Mouse (Mus musculus): ENCODE results near the gene Tceanc2. TPM values are rescaled to one million over a fixed set of nuclear protein-coding genes. Genes with fewer than 3 reads are reported as not detected.

Gene Tceanc2
- polyA plus RNA-seq, 1 experiment from 2014 or later: 36.3 TPM

GRCm38 (mm10) chr4:107098375-107098774 is 80.5 kb downstream of the Tceanc2 start:
- WGBS: 81% methylated on average over 10 of the region's 10 CpGs
- Histone ChIP-seq H3K9ac (replicated peaks) (no peak overlapping the region), H3K4me2 (no peak overlapping the region), H3K9me3 (replicated peaks) (no peaks in the 10 kb centered on the region), H3K27me3 (replicated peaks) (no peaks in the 10 kb centered on the region), H3K4me3 (replicated peaks) (no peak overlapping the region), H3K27ac (replicated peaks) (no peak overlapping the region), H3K36me3 (no peaks in the 10 kb centered on the region), H3K4me1 (peaks cover 15% of the 10 kb centered on the region)
- ATAC-seq (ENCODE audit: low FRiP score): no peak

GRCm38 (mm10) chr4:107097871-107098270 is 81.0 kb downstream of the Tceanc2 start:
- no peak overlapping the region for H3K4me3 ChIP-seq (replicated peaks)
- no peaks in the 10 kb centered on the region for H3K36me3 ChIP-seq
- no peak overlapping the region for H3K4me2 ChIP-seq
- WGBS: 58% methylated on average over 15 of the region's 15 CpGs
- H3K27me3 ChIP-seq (replicated peaks): no peaks in the 10 kb centered on the region
- H3K27ac ChIP-seq (replicated peaks): no peak overlapping the region
- no peaks in the 10 kb centered on the region for H3K9me3 ChIP-seq (replicated peaks)
- peaks cover 15% of the 10 kb centered on the region for H3K4me1 ChIP-seq
- H3K9ac ChIP-seq (replicated peaks): no peak overlapping the region
- ATAC-seq (ENCODE audit: low FRiP score): no peak

GRCm38 (mm10) chr4:107096841-107097373 is 82.0 kb downstream of the Tceanc2 start, which contains the start of gene Cdcp2:
Gene Cdcp2 (plus strand): TSS chr4:107096891.
- Histone ChIP-seq H3K27me3 (replicated peaks) (no peaks in the 10 kb centered on the region), H3K9me3 (replicated peaks) (no peaks in the 10 kb centered on the region), H3K36me3 (no peaks in the 10 kb centered on the region), H3K4me2 (no peak within 1 kb of the TSS), H3K4me3 (replicated peaks) (no peak within 1 kb of the TSS), H3K4me1 (peaks cover 15% of the 10 kb centered on the region), H3K9ac (replicated peaks) (no peak within 1 kb of the TSS), H3K27ac (replicated peaks) (no peak within 1 kb of the TSS)
- no peak for ATAC-seq (ENCODE audit: low FRiP score)
- WGBS: 27% methylated on average over 16 of the region's 16 CpGs

DNA sequence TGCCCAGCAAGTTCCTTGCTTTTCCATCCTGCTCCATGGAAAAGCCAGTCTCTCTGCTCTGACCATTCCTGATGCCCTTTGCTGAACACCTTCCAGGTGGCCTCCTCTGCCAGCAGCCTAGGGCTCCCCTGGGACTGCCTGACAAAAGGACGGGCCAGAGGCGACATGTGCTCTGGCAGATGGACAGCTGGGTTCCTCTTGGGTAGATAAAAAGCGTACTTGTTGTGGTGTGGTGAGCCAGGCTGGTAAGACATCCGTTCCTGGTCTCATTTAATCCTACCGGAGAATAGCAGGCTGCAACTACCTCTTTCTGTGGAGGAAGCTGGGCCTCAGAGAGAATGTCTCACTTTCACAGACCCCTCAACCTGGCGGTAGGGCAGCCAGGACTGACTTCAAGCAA is 82.9 kb downstream of the Tceanc2 start:
- H3K9ac ChIP-seq (replicated peaks): no peak overlapping the region
- 26% methylated on average over 6 of the region's 6 CpGs for WGBS
- no peak for ATAC-seq (ENCODE audit: low FRiP score)
- no peaks in the 10 kb centered on the region for H3K36me3 ChIP-seq
- no peaks in the 10 kb centered on the region for H3K9me3 ChIP-seq (replicated peaks)
- peaks cover 15% of the 10 kb centered on the region for H3K4me1 ChIP-seq
- no peak overlapping the region for H3K4me2 ChIP-seq
- H3K27ac ChIP-seq (replicated peaks): no peak overlapping the region
- no peaks in the 10 kb centered on the region for H3K27me3 ChIP-seq (replicated peaks)
- H3K4me3 ChIP-seq (replicated peaks): no peak overlapping the region

DNA sequence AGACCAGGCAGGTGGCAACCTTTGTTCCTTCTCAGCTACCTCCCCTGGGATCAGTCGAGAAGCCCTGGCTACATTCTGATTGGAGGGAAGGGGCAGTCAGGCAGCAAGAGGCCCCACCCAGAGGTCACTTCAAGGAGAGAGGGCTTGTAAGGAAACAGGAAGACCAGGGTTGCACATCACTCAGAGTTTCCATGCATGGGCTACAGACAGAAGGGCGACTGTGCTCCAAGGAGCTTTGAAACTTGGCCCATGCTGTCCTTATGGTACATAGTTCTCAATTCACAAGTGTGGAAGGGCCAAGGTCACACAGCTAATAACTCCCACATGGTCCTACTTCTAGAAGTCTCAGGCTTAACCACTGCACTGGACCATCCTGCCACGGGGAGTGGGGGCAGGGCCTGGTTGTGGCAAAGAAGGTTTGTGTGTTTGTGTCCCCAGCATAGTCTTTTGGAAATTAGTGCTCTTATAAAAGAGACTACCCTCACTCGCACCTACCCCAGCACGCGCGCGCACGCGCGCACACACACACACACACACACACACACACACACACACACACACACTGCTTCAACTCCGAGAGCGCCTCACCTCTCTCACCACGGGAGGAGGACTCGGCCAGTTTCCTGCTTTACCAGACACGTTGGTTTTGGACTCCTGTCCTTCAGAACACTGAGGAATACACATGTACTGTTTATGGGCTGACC is 84.3 kb downstream of the Tceanc2 start:
- H3K4me1 ChIP-seq: peaks cover 15% of the 10 kb centered on the region
- H3K9me3 ChIP-seq (replicated peaks): no peaks in the 10 kb centered on the region
- H3K27me3 ChIP-seq (replicated peaks): no peaks in the 10 kb centered on the region
- ATAC-seq (ENCODE audit: low FRiP score): no peak
- no peak overlapping the region for H3K4me3 ChIP-seq (replicated peaks)
- no peaks in the 10 kb centered on the region for H3K36me3 ChIP-seq
- 83% methylated on average over 16 of the region's 16 CpGs for WGBS
- H3K4me2 ChIP-seq: no peak overlapping the region
- H3K9ac ChIP-seq (replicated peaks): no peak overlapping the region
- no peak overlapping the region for H3K27ac ChIP-seq (replicated peaks)

GRCm38 (mm10) chr4:107091696-107092095 is 87.2 kb downstream of the Tceanc2 start:
- H3K4me3 ChIP-seq (replicated peaks): no peak overlapping the region
- no peaks in the 10 kb centered on the region for H3K9me3 ChIP-seq (replicated peaks)
- H3K27me3 ChIP-seq (replicated peaks): no peaks in the 10 kb centered on the region
- peaks cover 3% of the 10 kb centered on the region for H3K4me1 ChIP-seq
- no peak for ATAC-seq (ENCODE audit: low FRiP score)
- H3K36me3 ChIP-seq: no peaks in the 10 kb centered on the region
- WGBS: 85% methylated on average over 14 of the region's 14 CpGs
- no peak overlapping the region for H3K4me2 ChIP-seq
- no peak overlapping the region for H3K27ac ChIP-seq (replicated peaks)
- H3K9ac ChIP-seq (replicated peaks): no peak overlapping the region

GRCm38 (mm10) chr4:107084858-107085257 is 94.1 kb downstream of the Tceanc2 start:
- WGBS: 11% methylated on average over 6 of the region's 6 CpGs
- no peaks in the 10 kb centered on the region for H3K36me3 ChIP-seq
- H3K27ac ChIP-seq (replicated peaks): peak overlapping the region; percentile 76
- H3K4me3 ChIP-seq (replicated peaks): no peak overlapping the region
- peak; percentile 90 for ATAC-seq (ENCODE audit: low FRiP score)
- 0 out of 2 replicates have a peak overlapping the region, but pooled peaks have one; percentile 9 for H3K4me2 ChIP-seq
- peaks cover 18% of the 10 kb centered on the region for H3K4me1 ChIP-seq
- H3K9ac ChIP-seq (replicated peaks): no peak overlapping the region
- no peaks in the 10 kb centered on the region for H3K27me3 ChIP-seq (replicated peaks)
- no peaks in the 10 kb centered on the region for H3K9me3 ChIP-seq (replicated peaks)

DNA sequence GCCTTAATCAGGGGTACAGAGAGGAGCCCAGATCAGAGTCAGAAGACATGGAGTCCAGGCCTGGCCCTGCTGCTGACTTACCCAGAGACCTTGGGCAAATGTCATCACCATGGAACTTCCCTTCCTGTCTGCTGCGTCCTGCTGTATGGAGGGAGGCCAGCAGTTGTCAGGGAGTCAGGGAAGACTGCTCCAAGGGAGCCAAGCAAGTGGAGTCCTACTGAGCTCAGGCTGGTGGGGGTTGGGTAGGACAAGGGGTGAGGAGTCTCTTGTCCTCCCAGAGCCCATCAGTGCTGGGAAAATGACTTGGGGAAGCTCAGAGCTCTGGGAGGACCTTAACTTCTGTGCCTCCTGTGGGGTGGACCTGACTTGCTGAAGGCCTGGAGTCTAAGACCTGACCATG is 94.6 kb downstream of the Tceanc2 start:
- Histone ChIP-seq H3K4me2 (peak overlapping the region; percentile 9; the same call in 1 of the 2 replicates), H3K4me1 (peaks cover 18% of the 10 kb centered on the region), H3K27ac (replicated peaks) (peak overlapping the region; percentile 76), H3K27me3 (replicated peaks) (no peaks in the 10 kb centered on the region), H3K4me3 (replicated peaks) (no peak overlapping the region), H3K9ac (replicated peaks) (no peak overlapping the region), H3K9me3 (replicated peaks) (no peaks in the 10 kb centered on the region), H3K36me3 (no peaks in the 10 kb centered on the region)
- 13% methylated on average over 1 of the region's 1 CpGs for WGBS
- ATAC-seq (ENCODE audit: low FRiP score): peak; percentile 71

Other genes starting within 250 kb of the Tceanc2 start
- gene Mrpl37, start 112.2 kb downstream of the Tceanc2 start, polyA plus RNA-seq (2015; fragmentation: Nextera tagmentation; extraction: Ambion mirVana): 84.9 and 85.5 TPM in 2 replicates
- gene Cyb5rl, start 112.1 kb downstream of the Tceanc2 start, polyA plus RNA-seq (2015; fragmentation: Nextera tagmentation; extraction: Ambion mirVana): 4.4 and 4.7 TPM in 2 replicates
- gene Cdcp2, start 82.2 kb downstream of the Tceanc2 start, polyA plus RNA-seq (2015; fragmentation: Nextera tagmentation; extraction: Ambion mirVana): not detected in 2 replicates
- 391 and 405 TPM in 2 replicates for gene Tmem59, start 717 bp downstream of the Tceanc2 start, polyA plus RNA-seq (2015; fragmentation: Nextera tagmentation; extraction: Ambion mirVana)
- gene Ldlrad1, start 30.1 kb upstream of the Tceanc2 start, polyA plus RNA-seq (2015; fragmentation: Nextera tagmentation; extraction: Ambion mirVana): not detected in 2 replicates
- gene Lrrc42, start 74.4 kb upstream of the Tceanc2 start, polyA plus RNA-seq (2015; fragmentation: Nextera tagmentation; extraction: Ambion mirVana): 54.6 and 63.7 TPM in 2 replicates
- gene Hspb11, start 74.5 kb upstream of the Tceanc2 start, polyA plus RNA-seq (2015; fragmentation: Nextera tagmentation; extraction: Ambion mirVana): 40.6 and 41.8 TPM in 2 replicates
- gene Dio1, start 128.1 kb upstream of the Tceanc2 start, polyA plus RNA-seq (2015; fragmentation: Nextera tagmentation; extraction: Ambion mirVana): 1.3 TPM in 1 of 2 replicates, not detected in the other
- gene Yipf1, start 135.2 kb upstream of the Tceanc2 start, polyA plus RNA-seq (2015; fragmentation: Nextera tagmentation; extraction: Ambion mirVana): 68.4 and 73.1 TPM in 2 replicates
- gene Ndc1, start 188.7 kb upstream of the Tceanc2 start, polyA plus RNA-seq (2015; fragmentation: Nextera tagmentation; extraction: Ambion mirVana): 17.1 and 20.5 TPM in 2 replicates